Mouse (Mus musculus): ENCODE measurements at regions not wholly inside any gene's neighbourhood (a gene's known extent, or its start where the extent isn't known, plus 50 kb on each side); places are given as distances from the start of the nearest gene placed in this dataset.

- Histone ChIP-seq H3K9ac (replicated peaks; ENCODE audit: low read length) (no peak overlapping the region), H3K9me3 (ENCODE audit: low read length) (no peaks in the 10 kb centered on the region), H3K27me3 (ENCODE audit: insufficient read depth, low read length) (0 out of 2 replicates have a peak, but pooled peaks cover 3% of the 10 kb centered on the region), H3K27ac (no peak overlapping the region), H3K4me2 (ENCODE audit: low read depth, low read length) (no peak overlapping the region), H3K4me1 (ENCODE audit: insufficient read depth, low read length) (no peaks in the 10 kb centered on the region), H3K36me3 (ENCODE audit: insufficient read depth, low read length) (no peaks in the 10 kb centered on the region), H3K4me3 (ENCODE audit: low read length) (no peak overlapping the region)
- WGBS: 71% methylated on average over 8 of the region's 8 CpGs
- DNase-seq (ENCODE audit: low spot score): no peak
- no peak for ATAC-seq
- no peak for TF ChIP-seq CTCF (IDR thresholded peaks at IDR 0.05; ENCODE audit: low read depth)
These were observed 442.6 kb upstream of the Mgmt start for GRCm38 (mm10) chr7:136451672-136452361.

GRCm38 (mm10) chr7:136452561-136452960, 441.9 kb upstream of the Mgmt start:
- no peak overlapping the region for H3K4me3 ChIP-seq (ENCODE audit: low read length)
- 0 out of 2 replicates have a peak, but pooled peaks cover 3% of the 10 kb centered on the region for H3K27me3 ChIP-seq (ENCODE audit: insufficient read depth, low read length)
- H3K27ac ChIP-seq: no peak overlapping the region
- no peaks in the 10 kb centered on the region for H3K9me3 ChIP-seq (ENCODE audit: low read length)
- no peak overlapping the region for H3K9ac ChIP-seq (replicated peaks; ENCODE audit: low read length)
- no peaks in the 10 kb centered on the region for H3K4me1 ChIP-seq (ENCODE audit: insufficient read depth, low read length)
- no peak overlapping the region for H3K4me2 ChIP-seq (ENCODE audit: low read depth, low read length)
- ATAC-seq (no peak), DNase-seq (ENCODE audit: low spot score) (no peak)
- TF ChIP-seq CTCF (IDR thresholded peaks at IDR 0.05; ENCODE audit: low read depth): no peak
- H3K36me3 ChIP-seq (ENCODE audit: insufficient read depth, low read length): no peaks in the 10 kb centered on the region
- 62% methylated on average over 5 of the region's 5 CpGs for WGBS

GRCm38 (mm10) chr7:136457171-136457570, 437.2 kb upstream of the Mgmt start:
- H3K27me3 ChIP-seq (ENCODE audit: insufficient read depth, low read length): no peaks in the 10 kb centered on the region
- TF ChIP-seq CTCF (IDR thresholded peaks at IDR 0.05; ENCODE audit: low read depth): no peak
- ATAC-seq: no peak
- no peaks in the 10 kb centered on the region for H3K9me3 ChIP-seq (ENCODE audit: low read length)
- no peak overlapping the region for H3K27ac ChIP-seq
- no peak overlapping the region for H3K9ac ChIP-seq (replicated peaks; ENCODE audit: low read length)
- DNase-seq (ENCODE audit: low spot score): no peak
- H3K4me2 ChIP-seq (ENCODE audit: low read depth, low read length): no peak overlapping the region
- 72% methylated on average over 7 of the region's 7 CpGs for whole genome bisulfite sequencing
- no peaks in the 10 kb centered on the region for H3K4me1 ChIP-seq (ENCODE audit: insufficient read depth, low read length)
- H3K36me3 ChIP-seq (ENCODE audit: insufficient read depth, low read length): no peaks in the 10 kb centered on the region
- no peak overlapping the region for H3K4me3 ChIP-seq (ENCODE audit: low read length)

GRCm38 (mm10) chr7:136457867-136458448, 436.5 kb upstream of the Mgmt start:
- H3K4me3 ChIP-seq (ENCODE audit: low read length): no peak overlapping the region
- no peak for ATAC-seq
- WGBS: 89% methylated on average over 10 of the region's 10 CpGs
- DNase-seq (ENCODE audit: low spot score): no peak
- H3K9ac ChIP-seq (replicated peaks; ENCODE audit: low read length): no peak overlapping the region
- H3K36me3 ChIP-seq (ENCODE audit: insufficient read depth, low read length): no peaks in the 10 kb centered on the region
- H3K27ac ChIP-seq: no peak overlapping the region
- no peak for TF ChIP-seq CTCF (IDR thresholded peaks at IDR 0.05; ENCODE audit: low read depth)
- H3K27me3 ChIP-seq (ENCODE audit: insufficient read depth, low read length): no peaks in the 10 kb centered on the region
- H3K4me1 ChIP-seq (ENCODE audit: insufficient read depth, low read length): no peaks in the 10 kb centered on the region
- no peak overlapping the region for H3K4me2 ChIP-seq (ENCODE audit: low read depth, low read length)
- H3K9me3 ChIP-seq (ENCODE audit: low read length): no peaks in the 10 kb centered on the region

GRCm38 (mm10) chr7:136477135-136477534, 417.3 kb upstream of the Mgmt start:
- no peak overlapping the region for H3K27ac ChIP-seq
- no peak overlapping the region for H3K4me3 ChIP-seq (ENCODE audit: low read length)
- no peaks in the 10 kb centered on the region for H3K27me3 ChIP-seq (ENCODE audit: insufficient read depth, low read length)
- H3K4me1 ChIP-seq (ENCODE audit: insufficient read depth, low read length): no peaks in the 10 kb centered on the region
- no peak for DNase-seq (ENCODE audit: low spot score)
- 71% methylated on average over 4 of the region's 4 CpGs for WGBS
- H3K9ac ChIP-seq (replicated peaks; ENCODE audit: low read length): no peak overlapping the region
- no peak for ATAC-seq
- TF ChIP-seq CTCF (IDR thresholded peaks at IDR 0.05; ENCODE audit: low read depth): no peak
- H3K4me2 ChIP-seq (ENCODE audit: low read depth, low read length): no peak overlapping the region
- no peaks in the 10 kb centered on the region for H3K9me3 ChIP-seq (ENCODE audit: low read length)
- no peaks in the 10 kb centered on the region for H3K36me3 ChIP-seq (ENCODE audit: insufficient read depth, low read length)

GRCm38 (mm10) chr7:136480641-136481202, 413.7 kb upstream of the Mgmt start:
- Histone ChIP-seq H3K27me3 (ENCODE audit: insufficient read depth, low read length) (no peaks in the 10 kb centered on the region), H3K4me2 (ENCODE audit: low read depth, low read length) (no peak overlapping the region), H3K9ac (replicated peaks; ENCODE audit: low read length) (no peak overlapping the region), H3K36me3 (ENCODE audit: insufficient read depth, low read length) (no peaks in the 10 kb centered on the region), H3K4me1 (ENCODE audit: insufficient read depth, low read length) (no peaks in the 10 kb centered on the region), H3K9me3 (ENCODE audit: low read length) (no peaks in the 10 kb centered on the region), H3K27ac (no peak overlapping the region), H3K4me3 (ENCODE audit: low read length) (no peak overlapping the region)
- no peak for ATAC-seq
- DNase-seq (ENCODE audit: low spot score): no peak
- TF ChIP-seq CTCF (IDR thresholded peaks at IDR 0.05; ENCODE audit: low read depth): no peak
- 72% methylated on average over 13 of the region's 13 CpGs for WGBS

GRCm38 (mm10) chr7:136483237-136483636, 411.2 kb upstream of the Mgmt start:
- no peak for DNase-seq (ENCODE audit: low spot score)
- no peak for ATAC-seq
- Histone ChIP-seq H3K4me1 (ENCODE audit: insufficient read depth, low read length) (no peaks in the 10 kb centered on the region), H3K36me3 (ENCODE audit: insufficient read depth, low read length) (no peaks in the 10 kb centered on the region), H3K27ac (no peak overlapping the region), H3K27me3 (ENCODE audit: insufficient read depth, low read length) (no peaks in the 10 kb centered on the region), H3K4me2 (ENCODE audit: low read depth, low read length) (no peak overlapping the region), H3K9me3 (ENCODE audit: low read length) (no peaks in the 10 kb centered on the region), H3K4me3 (ENCODE audit: low read length) (no peak overlapping the region), H3K9ac (replicated peaks; ENCODE audit: low read length) (no peak overlapping the region)
- TF ChIP-seq CTCF (IDR thresholded peaks at IDR 0.05; ENCODE audit: low read depth): no peak

All from hindbrain, postnatal 0 days (tissue).